Mouse (Mus musculus) embryo, embryonic 10.5 days (tissue): ENCODE measurements at regions not wholly inside any gene's neighbourhood (a gene's known extent, or its start where the extent isn't known, plus 50 kb on each side); places are given as distances from the start of the nearest gene placed in this dataset.
"Not testable (repeated sequence)": the region's sequence is repeated elsewhere in the genome, so short reads cannot be mapped to it uniquely, and the experiment has no call there.

Experiments
- DNase-seq: peaks from one replicate; pipeline ENCODE4 v3.0.0-alpha.2; 2015; ENCODE audit warnings: low spot score

DNA sequence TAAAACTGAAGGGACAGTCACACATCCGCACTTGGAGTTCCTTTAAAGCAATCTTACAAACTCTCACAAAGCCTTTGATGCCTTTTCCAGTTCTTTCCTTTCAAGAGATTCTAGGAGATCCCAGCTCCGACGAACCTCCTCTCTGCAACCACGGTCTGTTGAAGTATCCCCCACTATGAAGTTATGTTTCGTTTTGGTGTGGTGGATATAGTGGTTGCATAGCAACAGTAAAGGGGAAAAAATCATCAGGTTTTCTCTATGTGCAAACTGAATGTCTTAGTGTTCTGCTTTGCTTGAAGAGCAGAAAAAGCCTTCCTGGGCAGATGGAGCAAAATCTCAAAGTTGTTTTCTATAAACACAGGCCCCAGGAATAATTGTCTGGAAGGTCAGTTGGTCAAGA is 147.4 kb upstream of the Dlgap1 start:
- no peak for DNase-seq

DNA sequence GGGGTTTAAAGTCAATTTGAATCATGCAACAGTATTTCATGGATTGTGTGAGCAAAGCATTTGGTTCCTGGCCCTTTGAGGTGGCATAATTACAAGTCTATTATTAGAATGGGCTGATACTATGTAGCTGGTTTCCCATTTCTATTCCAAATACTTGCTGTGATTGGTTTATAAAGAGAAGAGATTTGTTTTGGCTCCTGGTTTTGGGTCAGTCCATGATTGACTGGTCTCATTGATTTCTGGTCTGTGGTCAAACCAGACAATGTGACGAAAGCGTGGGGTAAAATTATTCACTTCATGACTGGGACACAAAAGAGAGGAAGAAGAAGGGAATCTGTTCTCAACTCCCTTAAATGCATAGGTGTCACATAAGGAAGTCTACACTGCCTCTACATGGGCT is 147.0 kb upstream of the Dlgap1 start:
- no peak for DNase-seq

DNA sequence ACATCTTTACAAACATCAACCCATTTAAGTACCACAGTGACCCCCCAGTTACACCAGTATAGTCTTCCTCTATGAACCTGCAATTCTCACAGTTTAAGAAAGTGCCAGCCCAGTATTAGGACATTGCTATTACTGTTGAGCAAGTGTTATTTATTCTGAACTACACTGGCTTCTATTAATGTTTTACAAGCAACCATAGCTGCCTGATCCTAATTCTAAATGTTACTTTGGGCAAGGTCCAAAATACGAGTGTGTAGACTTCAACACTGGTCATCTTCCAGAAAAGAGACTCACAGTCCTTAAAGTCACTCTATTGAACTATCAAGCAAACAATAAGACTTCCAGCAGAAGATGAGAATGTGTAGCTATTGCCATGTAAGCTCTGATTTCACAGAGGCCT is 146.0 kb upstream of the Dlgap1 start:
- no peak for DNase-seq

DNA sequence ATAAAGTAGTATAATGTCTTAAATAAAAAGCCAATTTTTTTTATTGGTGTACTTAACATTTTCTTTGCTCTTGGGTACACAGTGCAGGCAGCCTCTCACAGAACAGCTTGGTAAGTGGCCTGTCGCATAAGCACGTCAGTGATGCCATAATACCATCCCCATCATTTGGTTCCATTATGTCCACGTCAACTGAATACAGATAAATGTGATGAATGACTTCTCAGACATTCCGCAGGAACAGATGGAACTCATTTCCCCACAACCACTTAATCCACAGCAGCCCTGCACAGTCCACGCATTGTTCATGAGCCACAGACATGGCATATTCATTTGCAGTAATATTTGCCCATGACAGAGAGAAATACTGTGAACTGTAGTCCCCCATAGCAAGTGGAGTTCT is 127.6 kb upstream of the Dlgap1 start:
- DNase-seq, result peak; percentile 17

DNA sequence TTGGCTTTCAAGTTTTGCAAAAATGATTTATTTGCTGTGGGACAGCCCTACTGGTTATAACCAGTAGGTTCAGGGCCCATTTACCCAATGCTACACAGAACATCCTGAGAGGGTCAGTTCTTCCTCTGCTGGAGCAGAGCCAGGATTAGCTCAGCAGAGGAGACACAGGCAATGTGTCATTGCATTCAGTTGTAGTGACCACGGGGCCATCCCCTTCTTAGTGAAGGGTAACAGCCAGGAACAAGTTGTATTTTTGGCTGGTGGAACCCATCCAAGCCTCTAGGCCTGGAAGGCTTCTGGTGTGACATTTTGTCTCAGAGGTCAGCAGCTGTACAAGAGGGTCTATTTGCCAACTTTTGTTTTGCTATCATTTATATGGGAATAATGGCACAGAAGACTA is 120.6 kb upstream of the Dlgap1 start:
- DNase-seq, result no peak

DNA sequence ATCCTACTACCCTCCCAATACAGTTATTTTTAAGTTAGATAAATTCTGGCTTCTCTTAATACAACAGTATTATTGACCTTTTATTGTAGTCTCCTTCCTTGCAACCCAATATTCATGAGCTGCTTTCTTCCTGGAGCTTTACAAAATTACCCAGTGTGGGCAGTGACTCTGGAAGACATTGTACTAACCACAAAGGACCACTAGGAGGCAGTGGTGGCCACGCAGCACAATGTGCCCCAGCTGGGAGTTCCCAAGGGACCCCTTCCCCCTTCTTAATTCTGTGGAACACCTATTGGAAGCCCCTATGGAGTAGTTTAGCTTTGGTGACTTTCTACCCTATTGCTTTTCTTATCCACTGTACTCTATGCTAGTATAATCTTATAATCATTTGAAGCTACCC is 118.8 kb upstream of the Dlgap1 start:
- DNase-seq, result peak; percentile 10

DNA sequence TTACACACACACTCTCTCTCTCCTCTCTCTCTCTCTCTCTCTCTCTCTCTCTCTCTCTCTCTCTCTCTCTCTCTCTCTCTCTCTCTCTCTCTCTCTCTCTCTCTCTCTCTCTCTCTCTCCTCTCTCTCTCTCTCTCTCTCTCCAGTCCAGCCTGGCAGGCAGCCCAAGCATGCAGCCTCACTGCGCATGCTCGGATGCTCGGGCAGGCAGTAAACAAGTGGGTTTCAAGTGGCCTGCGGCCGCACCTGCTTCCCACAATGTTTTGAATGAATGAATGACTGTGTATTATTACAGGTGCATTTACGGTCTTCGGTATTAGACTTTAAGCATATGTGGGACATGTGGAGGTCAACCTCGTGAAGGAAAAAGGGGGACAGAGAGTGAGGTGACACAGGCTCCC is 88.9 kb upstream of the Dlgap1 start:
- not testable (repeated sequence) for DNase-seq

DNA sequence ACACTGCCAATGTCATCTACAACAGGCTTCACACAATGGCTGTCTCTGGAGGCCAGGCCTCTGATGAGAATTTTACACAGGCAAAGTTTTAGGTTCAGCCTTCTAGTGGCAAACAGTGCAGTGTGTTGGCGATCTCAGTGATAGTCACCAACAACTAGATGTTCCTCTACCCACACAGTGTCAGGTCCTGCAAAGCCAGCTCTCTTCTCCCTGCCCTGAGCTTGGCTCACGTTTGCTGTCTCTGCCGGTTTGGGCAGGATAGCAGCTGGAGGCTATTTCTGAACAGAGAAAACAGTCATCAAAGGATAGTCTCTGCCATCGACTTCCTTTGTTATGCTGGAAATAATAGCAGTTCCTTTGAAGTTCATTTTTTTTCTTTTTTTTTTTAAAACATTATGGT is 74.9 kb upstream of the Dlgap1 start:
- DNase-seq, result no peak
